Mouse (Mus musculus): ENCODE measurements around the gene Pan3.

Gene Pan3

DNA sequence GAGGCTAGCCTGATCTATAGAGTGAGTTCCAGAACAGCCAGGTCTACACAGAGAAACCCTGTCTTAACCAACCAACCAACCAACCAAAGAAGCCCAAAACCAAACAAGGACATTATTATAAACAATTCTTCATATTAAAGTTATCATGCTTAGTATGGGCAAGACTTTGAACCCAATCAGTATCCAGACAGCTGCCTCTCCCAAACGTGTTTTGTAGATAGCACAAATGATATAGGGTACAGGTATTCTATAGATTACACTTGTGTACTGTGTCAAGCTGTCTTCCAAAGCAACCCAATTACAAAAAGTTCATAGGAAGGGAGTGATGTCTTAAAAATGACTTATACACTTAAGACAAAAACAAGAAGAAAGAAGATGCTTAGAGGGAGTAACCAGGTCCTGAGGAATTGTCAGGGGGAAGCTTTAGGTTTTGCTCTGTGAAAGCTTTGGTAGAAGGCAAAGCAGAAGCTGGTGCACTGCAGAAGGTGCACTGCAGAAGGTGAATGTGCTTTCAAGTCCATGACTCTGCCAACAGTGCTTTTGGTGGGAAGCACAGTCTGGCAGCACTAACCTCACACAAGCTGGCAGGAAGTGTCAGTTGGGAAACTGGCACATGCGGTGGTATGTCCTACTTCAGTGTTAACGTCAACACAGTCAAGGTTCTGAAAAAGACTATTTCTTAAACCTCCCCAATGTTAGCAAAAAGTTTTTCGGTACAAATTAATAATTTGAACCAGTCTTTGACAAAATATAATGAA, 3.7 kb upstream of the Pan3 start:
- in situ Hi-C loops (cut with MboI; ENCODE audit: unreplicated experiment in 2 of 2): loop anchor here (10.0 kb wide), 2 partner anchors 99 to 751 kb away; no protein-coding TSS in a partner anchor

DNA sequence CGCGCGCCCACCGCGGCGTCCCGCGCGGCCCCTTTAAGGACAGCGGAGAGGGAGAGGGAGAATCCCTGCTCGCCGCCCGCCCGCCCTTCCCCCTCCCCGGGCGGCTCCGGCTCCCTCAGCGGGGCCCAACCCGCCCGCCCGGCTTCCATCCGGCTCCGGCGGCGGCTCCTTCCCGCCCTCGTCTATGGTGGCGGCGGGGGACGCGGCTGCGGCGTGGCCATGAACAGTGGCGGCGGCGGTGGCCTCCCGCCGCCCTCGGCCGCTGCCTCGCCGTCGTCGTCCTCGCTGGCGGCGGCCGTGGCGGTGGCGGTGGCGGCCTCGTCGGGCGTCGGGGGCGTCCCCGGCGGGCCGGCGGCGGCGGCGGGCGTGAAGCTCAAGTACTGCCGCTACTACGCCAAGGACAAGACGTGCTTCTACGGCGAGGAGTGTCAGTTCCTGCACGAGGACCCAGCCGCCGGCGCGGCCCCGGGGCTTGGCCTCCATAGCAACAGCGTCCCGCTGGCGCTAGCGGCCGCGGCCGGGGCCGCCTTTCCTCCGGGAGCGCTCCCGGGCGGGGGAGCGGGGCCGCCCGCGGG, 487 bp downstream of the Pan3 start:
- in situ Hi-C loops (cut with MboI; ENCODE audit: unreplicated experiment in 2 of 2): loop anchor here in 1 of 2 experiments (5.0 kb wide), 1 partner anchor 42 kb away; no protein-coding TSS in a partner anchor

DNA sequence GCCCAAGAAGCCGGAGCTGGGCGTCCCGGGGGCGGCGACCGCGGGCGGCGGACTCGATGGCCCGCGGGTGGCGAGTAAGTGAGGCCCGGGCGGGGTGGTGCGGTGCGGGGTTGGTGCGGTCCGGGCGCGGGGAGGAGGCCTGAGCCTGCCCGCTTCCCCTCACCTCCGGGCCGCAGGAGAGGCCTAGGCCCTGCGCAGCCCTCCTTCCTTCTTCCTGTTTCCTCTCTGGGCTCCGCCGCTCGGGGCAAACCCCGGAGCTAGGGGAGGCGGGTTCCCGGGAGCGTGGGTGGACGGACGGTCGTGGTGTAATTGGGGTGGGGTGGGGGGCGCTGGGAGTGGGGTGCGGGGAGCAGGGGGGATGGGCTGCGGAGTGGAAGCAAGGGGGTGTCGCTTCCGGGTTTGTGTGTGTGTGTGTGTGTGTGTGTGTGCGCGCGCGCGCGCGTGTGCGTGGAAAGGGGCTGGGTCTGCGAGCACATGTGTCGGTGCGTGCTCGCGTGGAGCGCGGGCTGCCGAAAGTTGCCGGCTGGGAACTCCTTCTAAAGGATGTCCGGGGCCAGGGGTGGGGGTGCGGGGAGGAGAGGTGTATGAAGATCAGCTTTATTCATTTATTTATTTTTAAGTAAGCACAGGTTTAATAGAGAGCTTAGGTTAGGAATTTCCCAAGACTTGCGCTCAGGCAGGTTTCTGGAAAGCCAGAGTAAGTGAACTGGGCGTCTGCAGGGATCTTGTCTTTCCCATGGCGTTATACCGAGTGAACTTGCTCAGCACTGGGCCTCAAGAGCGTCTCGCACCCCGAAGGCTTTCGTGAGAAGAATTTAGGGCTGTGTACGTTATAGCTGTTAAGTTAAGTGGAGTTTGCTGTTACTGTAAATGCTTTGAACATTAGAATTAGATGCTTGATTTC, 1.2 kb downstream of the Pan3 start:
- in situ Hi-C loops (cut with MboI; ENCODE audit: unreplicated experiment in 2 of 2): loop anchor here in 1 of 2 experiments (5.0 kb wide), 1 partner anchor 41 kb away; no protein-coding TSS in a partner anchor

DNA sequence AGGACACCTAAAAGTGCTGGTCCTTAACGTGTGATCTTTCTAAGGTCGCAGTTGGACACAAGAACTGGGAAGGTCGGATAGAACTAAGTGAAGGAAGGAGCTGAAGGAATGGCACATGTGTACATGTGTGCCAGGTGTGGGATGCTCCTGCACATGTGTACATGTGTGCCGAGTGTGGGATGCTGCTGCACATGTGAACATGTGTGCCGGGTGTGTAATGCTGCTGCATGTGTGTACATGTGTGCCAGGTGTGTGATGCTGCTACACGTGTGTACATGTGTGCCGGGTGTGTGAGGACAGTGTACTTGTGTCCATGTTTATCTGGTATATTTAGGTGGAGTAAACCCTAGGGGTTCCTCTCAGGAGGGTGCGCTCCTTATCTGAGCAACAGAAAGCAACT, 3.0 kb downstream of the Pan3 start:
- in situ Hi-C loops (cut with MboI; ENCODE audit: unreplicated experiment in 2 of 2): loop anchor here in 1 of 2 experiments (5.0 kb wide), 1 partner anchor 39 kb away; no protein-coding TSS in a partner anchor

DNA sequence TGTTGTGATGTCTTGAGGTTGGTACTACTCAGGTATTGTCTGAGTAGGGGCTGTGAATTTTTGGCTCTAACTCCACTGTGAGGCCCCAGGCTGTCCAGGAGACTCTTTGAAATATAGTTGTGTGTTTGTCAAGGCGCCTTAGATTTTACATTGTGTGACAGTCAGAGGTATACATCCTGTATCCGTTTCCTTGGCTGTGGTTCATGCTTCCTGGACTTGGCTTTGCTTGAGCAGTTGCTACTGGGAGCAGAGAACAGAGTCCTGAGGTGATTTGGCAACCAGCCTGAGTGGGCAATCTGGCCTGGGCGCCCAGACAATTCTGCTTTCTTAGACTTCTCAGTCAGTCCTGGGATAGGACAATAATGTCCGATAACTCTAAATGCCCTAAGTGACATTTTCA, 5.3 kb downstream of the Pan3 start:
- in situ Hi-C loops (cut with MboI; ENCODE audit: unreplicated experiment in 2 of 2): no loop called here

DNA sequence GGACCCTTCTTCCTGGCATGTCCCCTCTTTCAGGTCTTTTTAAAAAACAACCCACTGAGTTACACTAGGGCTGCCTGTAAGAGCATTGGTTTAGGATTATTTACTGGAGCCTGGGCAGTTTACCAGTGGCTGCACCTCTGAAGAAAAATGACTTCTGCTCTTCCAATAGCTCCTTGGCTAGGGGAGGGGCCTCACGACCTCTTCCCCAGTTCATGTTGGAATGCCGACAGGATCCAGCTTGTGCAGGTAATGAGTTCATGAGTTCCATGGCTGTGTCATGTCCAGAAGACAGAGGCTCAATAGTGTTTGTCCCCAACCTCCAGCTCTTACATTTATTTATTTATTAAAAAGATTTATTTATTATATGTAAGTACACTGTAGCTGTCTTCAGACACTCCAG, 5.8 kb downstream of the Pan3 start:
- in situ Hi-C loops (cut with MboI; ENCODE audit: unreplicated experiment in 2 of 2): no loop called here

DNA sequence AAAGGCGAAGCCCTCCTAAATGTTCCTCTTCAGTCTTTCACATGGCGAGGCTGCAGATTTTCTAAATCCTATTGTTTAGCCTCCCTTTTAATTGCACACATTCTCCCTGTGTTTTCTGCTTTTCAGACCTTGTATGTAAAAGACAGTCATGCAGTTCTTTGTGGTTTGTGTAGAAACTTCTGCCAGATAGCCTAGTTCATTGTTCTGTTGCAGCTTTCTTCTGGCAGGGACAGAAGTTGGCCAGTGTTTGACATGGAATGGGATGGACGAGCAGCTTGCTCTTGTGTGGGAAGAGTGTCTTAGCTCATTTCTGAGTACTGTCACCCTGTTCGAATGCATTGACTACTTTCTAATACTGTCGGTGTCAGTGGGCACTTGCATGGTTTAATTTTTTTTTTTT, 6.5 kb downstream of the Pan3 start:
- in situ Hi-C loops (cut with MboI; ENCODE audit: unreplicated experiment in 2 of 2): no loop called here

DNA sequence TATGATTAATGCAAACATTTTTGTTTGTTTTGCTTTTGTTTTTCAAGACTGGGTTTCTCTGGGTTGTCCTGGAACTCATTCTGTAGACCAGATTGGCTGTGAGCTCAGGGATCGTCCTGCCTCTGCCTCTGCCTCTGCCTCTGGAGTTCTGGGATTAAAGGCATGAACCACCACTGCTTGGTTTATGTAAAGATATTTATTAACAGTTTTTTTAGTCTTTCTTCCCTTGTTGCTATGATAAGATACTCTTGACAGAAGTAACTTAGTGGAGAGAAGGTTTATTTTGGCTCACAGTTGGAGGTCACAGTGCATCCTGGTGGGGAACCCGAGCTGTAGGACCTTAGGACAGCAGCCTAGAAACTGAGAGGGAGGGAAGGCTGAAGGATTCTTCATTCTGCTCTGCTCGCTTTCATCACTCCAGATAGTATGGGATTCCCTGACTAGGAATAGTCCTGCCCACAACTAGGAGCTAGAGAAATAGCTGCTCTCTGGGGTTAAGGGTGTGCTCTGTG, 11.1 kb downstream of the Pan3 start:
- in situ Hi-C loops (cut with MboI; ENCODE audit: unreplicated experiment in 2 of 2): no loop called here

DNA sequence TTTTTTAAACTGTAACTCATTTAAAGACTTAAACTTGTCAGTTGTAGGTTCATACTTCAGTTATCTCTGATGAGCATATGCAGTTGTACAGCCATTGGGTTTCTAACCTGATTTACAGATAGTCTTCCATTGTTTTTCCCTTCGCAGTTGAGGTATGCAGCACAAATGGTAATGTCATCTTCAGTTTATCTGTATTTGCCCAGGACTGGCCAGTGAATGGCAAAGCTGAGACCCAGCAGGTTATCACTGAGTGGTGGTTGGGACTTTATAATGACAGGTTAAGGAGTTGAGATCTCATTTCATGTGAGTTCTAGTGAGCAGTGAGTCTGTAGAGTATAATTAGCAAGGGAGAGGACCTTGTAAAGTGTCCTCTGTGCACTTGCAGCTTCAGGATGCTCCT, 12.0 kb downstream of the Pan3 start:
- in situ Hi-C loops (cut with MboI; ENCODE audit: unreplicated experiment in 2 of 2): no loop called here

DNA sequence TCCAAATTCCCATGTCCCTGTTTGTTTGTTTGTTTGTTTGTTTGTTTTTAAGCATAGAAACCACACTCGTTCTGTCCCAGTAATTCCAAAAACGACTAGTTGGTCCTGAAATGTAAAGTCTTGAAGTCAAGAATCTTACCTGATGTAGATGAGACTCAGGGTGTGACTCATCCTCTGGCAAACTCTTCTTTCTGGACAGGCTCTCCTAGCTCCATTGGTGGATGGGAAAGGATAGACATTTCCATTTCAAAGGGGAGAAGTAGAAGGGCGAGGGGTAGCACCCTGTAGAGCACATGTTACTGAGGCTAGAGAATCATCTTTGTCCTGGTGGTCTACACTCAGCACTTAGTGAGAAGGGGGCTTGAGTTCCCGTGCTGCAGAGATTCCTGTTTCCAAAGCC, 12.8 kb downstream of the Pan3 start:
- in situ Hi-C loops (cut with MboI; ENCODE audit: unreplicated experiment in 2 of 2): no loop called here

DNA sequence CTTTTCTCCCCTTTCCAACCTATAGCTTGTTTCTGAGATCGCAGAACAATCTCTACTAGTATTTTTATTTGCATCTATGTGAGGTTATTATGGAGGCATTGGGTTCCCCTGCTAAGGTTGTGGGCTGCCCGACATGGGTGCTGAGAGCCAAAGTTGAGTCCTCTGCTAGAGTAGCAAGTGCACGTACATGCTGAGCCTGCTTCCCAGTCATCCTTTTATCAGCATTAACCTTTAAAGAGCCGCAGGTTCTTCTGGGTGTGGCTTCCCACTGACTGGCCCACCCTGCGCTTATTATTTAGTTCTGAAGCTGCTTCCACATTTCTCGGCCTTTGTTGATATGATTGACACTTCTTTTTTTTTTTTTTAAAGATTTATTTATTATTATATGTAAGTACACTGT, 14.3 kb downstream of the Pan3 start:
- in situ Hi-C loops (cut with MboI; ENCODE audit: unreplicated experiment in 2 of 2): no loop called here

DNA sequence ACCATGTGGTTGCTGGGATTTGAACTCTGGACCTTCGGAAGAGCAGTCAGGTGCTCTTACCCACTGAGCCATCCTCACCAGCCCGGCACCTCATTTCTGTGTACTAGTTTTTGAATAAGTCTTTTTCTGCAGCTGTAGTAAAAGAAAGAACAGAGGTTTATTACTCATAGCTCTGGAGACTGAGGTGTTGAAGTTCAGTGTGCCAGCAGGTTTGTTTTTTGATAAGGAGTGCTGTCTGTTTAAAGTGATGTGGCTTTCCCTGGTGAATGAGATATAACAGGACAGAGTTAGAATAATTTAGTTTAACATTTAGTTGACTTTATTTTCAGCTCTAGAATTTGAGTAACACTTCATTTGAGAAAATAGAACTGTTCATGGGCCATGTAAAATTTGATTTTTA, 14.8 kb downstream of the Pan3 start:
- in situ Hi-C loops (cut with MboI; ENCODE audit: unreplicated experiment in 2 of 2): no loop called here

DNA sequence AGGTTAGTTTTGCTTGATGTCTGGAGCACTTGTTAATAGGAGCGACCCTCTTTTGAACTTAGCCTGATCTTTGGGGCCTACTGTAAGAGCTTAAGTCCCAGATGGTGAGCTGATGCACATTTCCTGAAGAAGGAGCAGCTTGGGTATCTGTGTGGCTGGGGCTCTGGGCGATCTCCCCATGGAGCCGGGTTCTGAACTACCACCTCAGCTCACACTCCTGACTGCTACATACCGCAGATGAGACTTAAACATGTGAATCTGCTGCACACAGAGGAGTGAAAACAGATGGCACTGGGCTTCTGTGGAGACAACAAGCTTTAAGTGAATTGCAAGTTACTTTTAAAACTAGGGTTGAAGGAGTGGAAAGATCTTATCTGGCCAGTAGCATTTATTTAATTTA, 15.3 kb downstream of the Pan3 start:
- in situ Hi-C loops (cut with MboI; ENCODE audit: unreplicated experiment in 2 of 2): no loop called here

DNA sequence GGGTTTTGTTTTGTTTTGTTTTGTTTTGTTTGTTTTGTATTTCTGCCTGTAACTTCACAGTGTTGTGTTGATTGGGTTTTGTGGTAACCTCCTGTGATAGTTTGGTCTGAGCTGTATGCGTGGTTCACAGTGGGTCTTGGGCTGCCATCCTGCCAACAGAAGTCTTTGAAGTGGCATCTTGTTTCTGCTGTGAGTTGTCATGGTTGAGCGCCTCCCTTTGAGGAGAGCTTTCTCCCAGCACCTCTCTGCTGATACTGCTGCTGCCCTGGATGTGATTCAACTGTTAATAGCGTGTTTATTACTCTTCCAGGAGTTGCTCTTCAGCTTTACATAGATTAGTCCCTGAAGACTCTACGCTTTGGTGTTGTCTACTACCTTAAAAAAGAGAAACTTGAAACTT, 18.6 kb downstream of the Pan3 start:
- in situ Hi-C loops (cut with MboI; ENCODE audit: unreplicated experiment in 2 of 2): no loop called here

DNA sequence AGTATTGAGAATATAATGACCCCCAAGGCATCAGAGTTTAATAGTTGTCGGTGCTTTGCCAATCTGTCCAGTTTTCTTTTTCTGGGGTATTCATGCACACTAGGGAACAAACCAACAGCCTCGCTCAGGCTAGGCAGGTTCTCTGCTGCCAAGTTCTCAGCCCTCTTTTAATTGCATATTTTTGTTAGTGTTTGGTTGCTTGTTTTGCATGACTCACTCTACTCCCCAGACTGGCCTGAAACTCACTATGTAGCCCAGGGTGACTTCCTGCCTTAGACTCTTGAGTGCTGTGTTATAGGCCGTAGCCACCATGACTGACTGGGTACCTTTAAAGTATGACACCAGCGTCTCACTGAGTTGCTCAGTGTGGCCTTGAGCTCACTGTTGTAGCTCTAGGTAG, 19.0 kb downstream of the Pan3 start:
- in situ Hi-C loops (cut with MboI; ENCODE audit: unreplicated experiment in 2 of 2): no loop called here

DNA sequence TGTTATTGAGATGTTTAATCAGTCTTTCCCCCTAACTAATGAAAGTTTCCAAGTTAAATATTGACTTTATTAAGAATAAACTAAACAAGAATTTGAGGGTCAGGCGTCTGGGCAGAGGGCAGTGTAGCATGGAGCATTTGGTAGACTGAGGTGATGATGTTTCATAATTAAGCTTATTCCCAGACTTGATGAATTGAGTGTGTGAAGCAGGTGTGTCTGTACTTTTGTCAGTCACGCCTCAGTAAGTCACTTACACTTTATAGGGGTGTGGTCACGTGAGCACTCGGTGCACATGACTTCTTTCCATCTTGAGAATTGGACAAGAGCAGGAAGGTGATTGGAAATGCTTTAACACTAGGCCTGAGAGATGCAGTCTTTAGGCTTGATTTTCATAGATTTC, 26.5 kb downstream of the Pan3 start:
- in situ Hi-C loops (cut with MboI; ENCODE audit: unreplicated experiment in 2 of 2): no loop called here

DNA sequence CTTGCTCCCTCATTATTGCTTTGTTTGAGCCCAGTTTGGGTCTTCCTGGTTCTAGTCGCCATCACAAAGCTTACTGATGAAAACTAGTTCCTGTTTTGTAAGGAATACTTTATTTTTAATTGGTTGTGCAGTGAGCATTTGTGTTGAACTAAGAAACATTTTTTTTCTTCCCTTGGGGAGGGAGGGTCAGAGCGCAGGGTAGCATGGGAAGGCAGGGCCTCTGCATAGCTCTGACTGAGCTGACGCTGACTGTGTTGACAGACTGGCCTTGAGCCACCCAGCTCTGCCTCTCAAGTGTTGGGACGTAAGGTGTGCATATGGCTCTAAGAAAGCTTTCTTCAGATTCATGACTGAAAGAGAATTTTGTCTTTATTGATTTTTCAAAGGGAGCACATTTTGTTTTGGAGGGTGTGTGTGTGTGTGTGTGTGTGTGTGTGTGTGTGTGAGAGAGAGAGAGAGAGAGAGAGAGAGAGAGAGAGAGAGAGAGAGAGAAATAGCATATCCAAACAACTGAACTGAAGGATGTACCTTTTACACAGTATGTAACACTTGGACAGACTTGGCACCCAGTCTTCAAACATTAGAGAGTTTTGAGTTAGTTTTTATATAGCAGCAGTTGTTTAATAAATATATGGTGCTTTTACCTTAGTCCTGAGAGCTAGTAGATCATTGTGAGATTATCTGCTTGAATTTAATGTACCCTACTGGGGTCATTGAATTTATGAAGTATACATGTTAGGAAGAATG, 30.0 kb downstream of the Pan3 start:
- in situ Hi-C loops (cut with MboI; ENCODE audit: unreplicated experiment in 2 of 2): no loop called here

DNA sequence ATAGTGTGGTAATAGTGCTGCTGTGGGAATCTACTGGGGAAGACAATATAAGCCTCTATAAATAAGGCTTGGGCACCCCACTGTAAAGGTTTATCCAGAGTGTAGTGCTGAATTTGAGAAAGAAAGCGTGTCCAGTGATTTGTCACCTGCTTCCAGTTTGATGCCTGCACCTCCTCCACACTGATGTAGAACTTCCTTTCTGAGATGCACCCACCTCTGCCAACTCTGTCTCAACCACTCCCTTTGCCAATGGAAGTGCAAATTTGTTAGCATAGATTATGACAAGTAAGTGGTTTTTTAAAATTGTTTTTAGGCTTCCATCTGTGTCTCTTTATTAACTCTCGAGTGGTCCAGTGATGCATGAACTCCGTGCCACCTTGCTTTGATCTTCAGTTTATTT, 33.3 kb downstream of the Pan3 start:
- in situ Hi-C loops (cut with MboI; ENCODE audit: unreplicated experiment in 2 of 2): no loop called here

DNA sequence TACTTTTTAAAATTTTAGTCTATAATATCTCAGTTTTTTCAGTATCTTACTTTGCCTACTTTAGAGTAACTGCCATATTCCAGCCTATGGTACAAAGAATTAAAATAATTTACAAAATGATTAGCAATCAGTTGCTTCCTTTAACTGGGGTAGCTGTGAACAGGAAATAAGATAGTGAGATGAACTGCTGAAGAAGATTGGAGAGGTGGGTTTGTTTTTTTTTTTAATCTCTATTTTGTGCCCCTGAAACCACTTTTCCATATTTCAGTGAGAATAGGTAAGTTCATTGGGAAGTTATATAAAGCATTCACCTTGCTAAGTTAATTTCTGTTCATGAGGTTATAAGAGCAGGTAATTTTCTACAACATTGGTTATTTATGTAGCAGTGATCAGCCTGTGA, 36.4 kb downstream of the Pan3 start:
- in situ Hi-C loops (cut with MboI; ENCODE audit: unreplicated experiment in 2 of 2): no loop called here

DNA sequence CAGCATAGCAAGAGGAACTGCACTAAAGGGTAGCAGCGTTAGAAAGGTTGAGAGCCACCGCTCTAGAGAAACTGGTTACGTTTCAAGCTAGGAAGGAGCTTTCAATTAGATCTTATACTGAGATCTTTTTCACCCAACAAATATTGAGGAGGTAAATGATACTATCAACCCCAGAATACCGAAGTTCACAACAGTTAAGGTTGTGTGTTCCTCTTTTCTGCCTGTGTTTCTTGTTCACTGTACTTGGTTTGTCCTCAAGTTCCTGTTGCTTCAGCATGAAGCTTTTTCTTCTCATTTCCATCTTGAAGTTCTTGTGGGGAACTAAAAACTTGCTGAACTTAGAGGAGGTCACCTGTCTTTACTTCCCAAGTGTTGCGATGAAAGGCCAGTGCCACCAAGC, 41.2 kb downstream of the Pan3 start:
- in situ Hi-C loops (cut with MboI; ENCODE audit: unreplicated experiment in 2 of 2): loop anchor here in 1 of 2 experiments (5.0 kb wide), 1 partner anchor 39 kb away; the partner anchor contains the start of gene Pan3

All from v-Abl transformed pro-B cells (cell line).